Mouse (Mus musculus) B cell, adult 67 days (primary cell): ENCODE measurements around the gene Dcun1d3. TPM values are rescaled to one million over a fixed set of nuclear protein-coding genes. Genes with fewer than 3 reads are reported as not detected.

Source experiments
- total RNA-seq, 2 experiments: library from RNA; stranded (reverse); gene quantifications; 4 replicates each; pipeline ENCODE4 v1.2.4; 2023

Dcun1d3 gene
- 10 to 100 TPM; 14.8 to 16.5 TPM for total RNA-seq

DNA sequence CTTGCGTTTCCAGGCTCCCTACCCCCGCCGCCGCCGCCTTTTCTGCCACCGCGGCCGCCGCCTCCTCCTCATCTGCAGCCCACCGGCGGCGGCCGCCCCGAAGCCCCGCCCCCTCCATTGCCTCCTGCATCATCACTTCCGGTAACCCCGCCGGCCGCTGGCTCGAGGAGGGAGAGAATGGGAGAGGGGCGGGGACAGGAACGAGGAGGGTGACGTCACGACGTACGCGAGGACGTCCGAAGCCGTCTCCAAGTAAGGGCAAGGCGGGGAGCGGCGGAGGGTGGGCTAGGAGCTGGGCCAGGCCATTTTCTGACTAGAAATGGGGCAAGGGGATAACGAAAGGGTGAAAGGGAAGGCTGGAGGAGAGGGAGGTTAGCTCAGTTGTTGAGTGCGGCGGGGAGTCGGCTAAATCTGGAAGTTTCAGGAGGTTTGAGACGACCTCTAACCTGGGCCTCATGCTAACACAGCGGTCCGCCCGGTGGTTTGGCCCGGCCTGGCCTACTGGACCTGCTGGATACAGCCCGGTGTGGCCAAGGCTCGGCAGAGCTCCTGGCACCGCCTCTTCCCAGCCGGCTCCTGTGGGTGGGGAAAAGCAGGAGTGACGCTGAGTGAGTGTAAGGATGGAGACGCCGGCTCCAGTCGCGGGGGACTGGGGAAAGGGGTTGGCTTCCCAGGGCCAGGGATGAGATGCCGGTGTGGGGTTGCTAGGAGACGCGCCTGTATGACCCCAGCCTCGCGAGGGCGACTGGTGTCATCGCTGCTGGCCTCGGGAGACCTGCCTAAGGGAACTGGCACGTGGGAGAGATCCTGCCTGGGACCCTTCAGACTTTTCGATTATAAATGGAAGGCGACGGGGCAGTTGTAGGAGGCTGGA is at the start of gene Dcun1d3, which contains the start of gene Lyrm1:
Gene Dcun1d3, minus strand, starts transcription at position 660 of the 874 bp plus-strand sequence.
Gene Lyrm1, plus strand, starts transcription at position 223 of the 874 bp plus-strand sequence.

Other genes starting within 250 kb of the Dcun1d3 start
- not detected for gene Acsm4, start 206.3 kb downstream of the Dcun1d3 start, total RNA-seq
- 10 to 100 TPM; 69.8 to 84.5 TPM for gene Thumpd1, start 175.5 kb downstream of the Dcun1d3 start, total RNA-seq
- not detected for gene Acsm3, start 135.4 kb downstream of the Dcun1d3 start, total RNA-seq
- 1 to 10 TPM; 8.8 to 9.8 TPM for gene Rexo5, start 102.3 kb downstream of the Dcun1d3 start, total RNA-seq
- 1 to 10 TPM; 4.7 to 6.2 TPM for gene Eri2, start 102.2 kb downstream of the Dcun1d3 start, total RNA-seq
- 1 to 10 TPM; 3.5 to 5.7 TPM for gene Lyrm1, start 437 bp downstream of the Dcun1d3 start, total RNA-seq
- gene Dnah3, start 199.0 kb upstream of the Dcun1d3 start, total RNA-seq = not detected
- under 1 TPM; 0.61 to 0.65 TPM for gene Tmem159, start 206.1 kb upstream of the Dcun1d3 start, total RNA-seq
- not detected for gene Zp2, start 249.0 kb upstream of the Dcun1d3 start, total RNA-seq